Mouse (Mus musculus): ENCODE results near the gene Fam25c.
"Not testable (repeated sequence)": the region's sequence is repeated elsewhere in the genome, so short reads cannot be mapped to it uniquely, and the experiment has no call there.

Gene Fam25c

GRCm38 (mm10) chr14:34327618-34328017, 27.6 kb downstream of the Fam25c start:
- DNase-seq (ENCODE audit: low spot score in 2 of 2), result no peak

GRCm38 (mm10) chr14:34326606-34327005, 28.6 kb downstream of the Fam25c start:
- no peak for DNase-seq (ENCODE audit: low spot score in 2 of 2)

- DNase-seq (ENCODE audit: low spot score in 2 of 2), result no peak
Measured at GRCm38 (mm10) chr14:34323576-34324085, 31.6 kb downstream of the Fam25c start.

- DNase-seq (ENCODE audit: low spot score in 2 of 2), result no peak
Measured at GRCm38 (mm10) chr14:34318113-34318512, 37.1 kb downstream of the Fam25c start.

- no peak for DNase-seq (ENCODE audit: low spot score in 2 of 2)
Measured at GRCm38 (mm10) chr14:34317431-34317830, 37.8 kb downstream of the Fam25c start.

- no peak for DNase-seq (ENCODE audit: low spot score in 2 of 2)
Measured at GRCm38 (mm10) chr14:34316346-34316745, 38.9 kb downstream of the Fam25c start.

- no peak for DNase-seq (ENCODE audit: low spot score in 2 of 2)
Measured at GRCm38 (mm10) chr14:34314796-34315195, 40.4 kb downstream of the Fam25c start.

GRCm38 (mm10) chr14:34314383-34314782, 40.9 kb downstream of the Fam25c start:
- DNase-seq (ENCODE audit: low spot score in 2 of 2), result not testable (repeated sequence)

- DNase-seq (ENCODE audit: low spot score in 2 of 2), result no peak
Measured at GRCm38 (mm10) chr14:34313612-34314011, 41.6 kb downstream of the Fam25c start.

GRCm38 (mm10) chr14:34312339-34313048, 42.7 kb downstream of the Fam25c start:
- no peak for DNase-seq (ENCODE audit: low spot score in 2 of 2)

- DNase-seq (ENCODE audit: low spot score in 2 of 2), result no peak
Measured at GRCm38 (mm10) chr14:34311691-34312090, 43.5 kb downstream of the Fam25c start.

- peak; percentile 50 to 67 for DNase-seq (ENCODE audit: low spot score in 2 of 2)
Measured at GRCm38 (mm10) chr14:34311021-34311631, 44.1 kb downstream of the Fam25c start.

GRCm38 (mm10) chr14:34310234-34310965, 44.8 kb downstream of the Fam25c start, which contains the start of the genes Shld2 and Glud1:
TSS of gene Shld2 (minus strand) at chr14:34310493.
TSS of gene Glud1 (plus strand) at chr14:34310727.
- peak; percentile 95 to 96 for DNase-seq (ENCODE audit: low spot score in 2 of 2)

GRCm38 (mm10) chr14:34309907-34310233, 45.4 kb downstream of the Fam25c start:
- no peak for DNase-seq (ENCODE audit: low spot score in 2 of 2)

GRCm38 (mm10) chr14:34309266-34309665, 46.0 kb downstream of the Fam25c start:
- no peak for DNase-seq (ENCODE audit: low spot score in 2 of 2)

- no peak for DNase-seq (ENCODE audit: low spot score in 2 of 2)
Measured at GRCm38 (mm10) chr14:34303265-34303680, 52.0 kb downstream of the Fam25c start.

GRCm38 (mm10) chr14:34302681-34303242, 52.5 kb downstream of the Fam25c start:
- no peak for DNase-seq (ENCODE audit: low spot score in 2 of 2)

All from urinary bladder, postnatal 4 days (tissue).